Mouse (Mus musculus): ENCODE results near the gene Map3k10.

GRCm38 (mm10) chr7:27644471-27644870 lies 29.9 kb downstream of the Map3k10 start:
- TF ChIP-seq CTCF (IDR thresholded peaks at IDR 0.05; ENCODE audit: insufficient read depth, low read depth, low read length) (no peak), POLR2A (IDR thresholded peaks at IDR 0.05; ENCODE audit: insufficient read depth, low read depth, low read length) (no peak)
